Mouse (Mus musculus) activated CD4-positive, CD25-positive, alpha-beta regulatory T cell (primary cell): Measurements from ENCODE around the gene Palm2. TPM values are rescaled to one million over a fixed set of nuclear protein-coding genes. Genes with fewer than 3 reads are reported as not detected.

Experiments used
- polyA plus RNA-seq, 2 experiments: library from polyadenylated mRNA; unstranded; fragments of 100-300 nt; shearing (Covaris generic); gene quantifications; one replicate each; pipeline ENCODE4 v1.2.1; 2017

Gene Palm2
- polyA plus RNA-seq = under 1 TPM in 1 of 2 experiments, not detected in 1; 0.27 TPM

DNA sequence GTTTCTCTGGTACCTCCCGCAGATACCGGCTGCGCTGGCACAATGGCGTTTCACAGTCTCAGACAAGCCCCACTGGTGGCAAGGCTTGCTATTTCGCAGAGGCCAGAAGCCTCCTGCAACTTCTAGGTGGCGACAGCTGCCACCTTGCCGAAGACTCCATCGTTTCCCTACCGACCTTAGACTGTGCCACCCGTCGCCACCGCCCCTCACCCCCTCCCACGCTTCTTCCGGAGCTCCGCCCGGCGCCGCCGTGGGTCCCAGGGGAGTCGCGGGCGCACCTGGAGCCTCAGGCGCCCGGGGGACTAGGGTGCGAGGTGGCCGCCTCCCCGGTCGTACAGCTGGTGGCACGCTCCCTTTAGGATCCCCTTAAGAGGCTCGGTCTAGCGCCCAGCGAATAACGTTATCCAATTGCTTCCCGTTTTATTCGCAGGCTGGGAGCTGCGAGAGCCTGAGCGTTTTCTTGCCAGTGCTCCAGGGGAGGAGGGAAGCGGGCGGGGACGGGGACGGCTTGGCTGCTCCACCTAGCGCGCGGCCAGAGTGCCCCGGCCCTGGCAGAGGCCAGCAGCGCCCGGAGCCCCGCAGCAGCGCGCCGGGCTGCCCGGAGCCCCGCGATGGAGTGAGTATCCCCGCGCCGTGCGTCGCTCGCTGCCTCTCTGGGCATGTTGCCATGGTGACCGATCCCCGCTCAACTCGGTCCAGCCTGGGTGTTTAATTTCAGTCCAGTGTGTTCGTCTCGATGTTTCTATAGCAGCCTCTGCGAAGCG, at the start of gene Palm2:
TSS of gene Palm2 (plus strand) at position 307 of the 764 bp plus-strand sequence.

DNA sequence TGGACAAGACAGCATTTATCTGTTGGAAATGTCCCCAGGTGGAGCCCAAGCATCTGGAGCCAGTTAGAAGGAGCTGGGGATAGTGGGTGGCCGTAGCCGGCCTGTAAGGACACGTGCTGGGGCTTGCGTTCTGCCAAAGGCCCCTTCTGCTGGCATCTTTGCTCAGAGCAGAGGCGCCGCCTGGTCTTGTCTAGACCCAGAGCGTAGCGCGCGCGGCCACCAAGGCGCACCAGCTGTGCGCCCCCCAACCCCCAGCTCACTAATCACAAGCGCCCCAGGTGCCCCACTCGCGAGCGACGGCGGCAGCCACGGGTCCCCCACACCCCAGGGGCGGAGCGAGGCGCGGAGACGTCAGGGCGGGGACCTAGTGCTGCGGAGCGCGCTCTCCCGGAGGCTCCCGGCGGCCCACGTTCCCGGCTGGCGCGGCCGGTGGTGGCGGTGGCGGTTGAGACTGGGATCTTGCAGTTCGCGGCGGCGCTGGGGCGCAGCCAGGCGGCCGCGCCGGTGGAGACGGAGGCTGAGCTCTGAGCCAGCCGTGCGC, 133.7 kb downstream of the Palm2 start, which contains the start of gene Pakap:
TSS of gene Pakap (plus strand) at position 514 of the 541 bp plus-strand sequence.

GRCm38 (mm10) chr4:57717354-57717753, 283.3 kb downstream of the Palm2 start, which contains the start of gene Akap2:
TSS of gene Akap2 (plus strand) at chr4:57717657.

Other genes starting within 250 kb of the Palm2 start
- gene Ptpn3, start 132.4 kb upstream of the Palm2 start, polyA plus RNA-seq = 1 to 10 TPM; 3.5 to 4.0 TPM
- 1 to 10 TPM; 1.9 to 3.9 TPM for gene Pakap, start 133.9 kb downstream of the Palm2 start, polyA plus RNA-seq